ENCODE assay signal across 16 mouse cellular contexts in genomic region chr12:108256734-108257133, GRCm38 (mm10). TPM values are rescaled to one million over a fixed set of nuclear protein-coding genes. Genes with fewer than 3 reads are reported as not detected.
A peak's percentile ranks its signal among the peaks of the same experiment; 100 is the strongest.
DNase-seq lines count a peak whose midpoint lies in the region; ATAC-seq and TF ChIP-seq lines count a peak whose summit lies in the region.
"Had no signal": no experiment of that assay in that cellular context is flagged by ENCODE, and none has a peak within 500 bp of the region (broad histone marks: within the 10 kb centered on the region; RNA-seq: fewer than 3 reads in every experiment).

No protein-coding gene starts in this region.

- TF ChIP-seq CTCF in liver, adult 2 months (IDR thresholded peaks at IDR 0.05; ENCODE audit: low read depth, low read length), result peak; percentile 31; the same call in 1 of the 2 replicates

- no peak overlapping the region for H3K9ac ChIP-seq in hindbrain, embryonic 14.5 days
- H3K9ac ChIP-seq in liver, adult 2 months (ENCODE audit: low read depth, low read length), result no peak overlapping the region
- H3K9ac ChIP-seq in liver, embryonic 11.5 days (ENCODE audit: low read depth, low read length), result no peak overlapping the region
- H3K9ac ChIP-seq in liver, embryonic 13.5 days, result no peak overlapping the region

- H3K4me3 ChIP-seq in hindbrain, embryonic 10.5 days, result no peak overlapping the region
- H3K4me3 ChIP-seq in hindbrain, embryonic 14.5 days (replicated peaks; ENCODE audit: low read length), result no peak overlapping the region
- no peak overlapping the region for H3K4me3 ChIP-seq in liver, adult 2 months (ENCODE audit: insufficient read depth, low read depth, low read length)
- no peak overlapping the region for H3K4me3 ChIP-seq in liver, embryonic 11.5 days (ENCODE audit: low read depth, low read length)
- no peak overlapping the region for H3K4me3 ChIP-seq in liver, embryonic 13.5 days (replicated peaks)
- H3K4me3 ChIP-seq: embryonic facial prominence, embryonic 10.5 days had no signal

- peaks cover 96% of the 10 kb centered on the region for H3K4me1 ChIP-seq in hindbrain, embryonic 10.5 days (replicated peaks)
- peaks cover 69% of the 10 kb centered on the region for H3K4me1 ChIP-seq in hindbrain, embryonic 14.5 days (replicated peaks; ENCODE audit: control insufficient read depth, insufficient read depth, low read length)
- peaks cover 27% of the 10 kb centered on the region for H3K4me1 ChIP-seq in liver, adult 2 months (ENCODE audit: control insufficient read depth, insufficient read depth, low read length)
- H3K4me1 ChIP-seq in liver, embryonic 11.5 days (replicated peaks; ENCODE audit: control insufficient read depth, insufficient read depth, low read length), result peaks cover 33% of the 10 kb centered on the region
- peaks cover 47% of the 10 kb centered on the region for H3K4me1 ChIP-seq in liver, embryonic 13.5 days (replicated peaks)

- H3K36me3 ChIP-seq in hindbrain, embryonic 10.5 days, result no peaks in the 10 kb centered on the region
- H3K36me3 ChIP-seq in hindbrain, embryonic 14.5 days (replicated peaks; ENCODE audit: control insufficient read depth, insufficient read depth), result no peaks in the 10 kb centered on the region
- H3K36me3 ChIP-seq in liver, adult 2 months (ENCODE audit: control insufficient read depth, insufficient read depth, low read length), result no peaks in the 10 kb centered on the region
- no peaks in the 10 kb centered on the region for H3K36me3 ChIP-seq in liver, embryonic 11.5 days (ENCODE audit: control insufficient read depth, insufficient read depth, low read length)
- H3K36me3 ChIP-seq in liver, embryonic 13.5 days, result no peaks in the 10 kb centered on the region
- H3K36me3 ChIP-seq: embryonic facial prominence, embryonic 10.5 days had no signal

- no peak for DNase-seq in hindbrain, embryonic 10.5 days (ENCODE audit: low spot score)
- no peak for DNase-seq in hindbrain, embryonic 14.5 days (ENCODE audit: low spot score)
- peak; percentile 92 for DNase-seq in liver, adult 2 months (ENCODE audit: extremely low read depth, low read depth, low spot score)
- no peak for DNase-seq in liver, embryonic 11.5 days (ENCODE audit: low spot score)
- DNase-seq in Muller cell, postnatal 12 days (ENCODE audit: inconsistent ontology term), result peak; percentile 40
- no peak for DNase-seq in liver, embryonic 13.5 days
- no peak for DNase-seq in layer of hippocampus, postnatal 14 days (ENCODE audit: low spot score in 2 of 2)
- DNase-seq: adrenal gland, postnatal 36 days; cerebellum, postnatal 25 days; gastrocnemius, postnatal 25 days; layer of hippocampus, postnatal 36 days; right cerebral cortex, adult 18-20 months had no signal

- H3K79me2 ChIP-seq in liver, adult 2 months (ENCODE audit: control insufficient read depth, insufficient read depth, low read length), result peaks cover 56% of the 10 kb centered on the region

- H3K9me3 ChIP-seq in hindbrain, embryonic 10.5 days, result no peaks in the 10 kb centered on the region
- H3K9me3 ChIP-seq in hindbrain, embryonic 14.5 days (ENCODE audit: control insufficient read depth, low read length), result no peaks in the 10 kb centered on the region
- H3K9me3 ChIP-seq in liver, embryonic 11.5 days (ENCODE audit: control insufficient read depth, low read length), result no peaks in the 10 kb centered on the region
- no peaks in the 10 kb centered on the region for H3K9me3 ChIP-seq in liver, embryonic 13.5 days (replicated peaks)
- H3K9me3 ChIP-seq: embryonic facial prominence, embryonic 10.5 days had no signal

- 64% methylated on average over 10 of the region's 10 CpGs for WGBS in hindbrain, embryonic 10.5 days
- WGBS in hindbrain, embryonic 14.5 days, result 37% methylated on average over 10 of the region's 10 CpGs
- 37% methylated on average over 10 of the region's 10 CpGs for WGBS in liver, adult 2 months
- WGBS in liver, embryonic 11.5 days, result 73% methylated on average over 10 of the region's 10 CpGs
- WGBS in liver, embryonic 13.5 days (ENCODE audit: insufficient replicate concordance), result 70% methylated on average over 10 of the region's 10 CpGs

- no peaks in the 10 kb centered on the region for H3K27me3 ChIP-seq in hindbrain, embryonic 10.5 days (ENCODE audit: insufficient read depth, poor library complexity, severe bottlenecking)
- no peaks in the 10 kb centered on the region for H3K27me3 ChIP-seq in hindbrain, embryonic 14.5 days (ENCODE audit: control insufficient read depth, insufficient read depth, low read length)
- H3K27me3 ChIP-seq in liver, adult 2 months (ENCODE audit: control insufficient read depth, insufficient read depth, low read length), result no peaks in the 10 kb centered on the region
- no peaks in the 10 kb centered on the region for H3K27me3 ChIP-seq in liver, embryonic 11.5 days (replicated peaks; ENCODE audit: control insufficient read depth, insufficient read depth, low read length)
- no peaks in the 10 kb centered on the region for H3K27me3 ChIP-seq in liver, embryonic 13.5 days

- H3K27ac ChIP-seq in hindbrain, embryonic 10.5 days, result peak overlapping the region; percentile 86
- H3K27ac ChIP-seq in hindbrain, embryonic 14.5 days, result no peak overlapping the region
- peak overlapping the region; percentile 52 for H3K27ac ChIP-seq in liver, adult 2 months (replicated peaks; ENCODE audit: insufficient read depth, low read depth, low read length)
- H3K27ac ChIP-seq in liver, embryonic 11.5 days (ENCODE audit: low read depth, low read length), result no peak overlapping the region
- no peak overlapping the region for H3K27ac ChIP-seq in liver, embryonic 13.5 days

- no peak overlapping the region for H3K4me2 ChIP-seq in hindbrain, embryonic 14.5 days (replicated peaks)
- H3K4me2 ChIP-seq in liver, embryonic 11.5 days, result no peak overlapping the region
- H3K4me2 ChIP-seq in liver, embryonic 13.5 days, result no peak overlapping the region

- ATAC-seq in hindbrain, embryonic 14.5 days (ENCODE audit: low FRiP score), result no peak
- ATAC-seq in liver, embryonic 11.5 days (replicated peaks; ENCODE audit: low FRiP score), result no peak
- ATAC-seq in liver, embryonic 13.5 days (ENCODE audit: low read depth), result 0 out of 2 replicates have a peak, but pooled peaks have one; percentile 13

- no peak for TF ChIP-seq POLR2A in liver, adult 2 months (IDR thresholded peaks at IDR 0.05; ENCODE audit: extremely low read depth, insufficient read depth, low read length)

RNA-seq across cellular contexts. Expression of gene Ccdc85c, which starts 18.5 kb away (rescaled TPM):
- polyA plus RNA-seq in hindbrain, embryonic 10.5 days (2016; fragmentation: Nextera tagmentation; extraction: Ambion mirVana), result 14.3 and 16.0 TPM in 2 replicates
- 13.9 and 16.5 TPM in 2 replicates for polyA plus RNA-seq in hindbrain, embryonic 14.5 days (2014; fragmentation: Nextera tagmentation; extraction: Ambion mirVana)
- 4.1 and 7.1 TPM in 2 replicates for total RNA-seq in liver, adult 2 months (2014; rRNA removed)
- 15.2 and 18.6 TPM in 2 replicates for polyA plus RNA-seq in liver, adult 2 months (2012; rRNA removed)
- polyA plus RNA-seq in liver, embryonic 11.5 days (2014; fragmentation: Nextera tagmentation; extraction: Ambion mirVana), result 5.9 and 7.4 TPM in 2 replicates
- polyA plus RNA-seq in liver, embryonic 13.5 days (2015; fragmentation: Nextera tagmentation; extraction: Ambion mirVana), result 2.3 and 2.6 TPM in 2 replicates
- 10 to 100 TPM; 55.9 to 57.4 TPM for total RNA-seq in layer of hippocampus, postnatal 14 days (2021)

RNA-seq across cellular contexts. Expression of gene Hhipl1, which starts 49.3 kb away (rescaled TPM):
- polyA plus RNA-seq in hindbrain, embryonic 10.5 days (2016; fragmentation: Nextera tagmentation; extraction: Ambion mirVana), result 3.0 and 3.2 TPM in 2 replicates
- polyA plus RNA-seq in hindbrain, embryonic 14.5 days (2014; fragmentation: Nextera tagmentation; extraction: Ambion mirVana), result 1.8 and 1.9 TPM in 2 replicates
- 0.20 and 0.55 TPM in 2 replicates for total RNA-seq in liver, adult 2 months (2014; rRNA removed)
- polyA plus RNA-seq in liver, adult 2 months (2012; rRNA removed), result 0.37 and 0.50 TPM in 2 replicates
- 0.14 TPM in 1 of 2 replicates, not detected in the other for polyA plus RNA-seq in liver, embryonic 11.5 days (2014; fragmentation: Nextera tagmentation; extraction: Ambion mirVana)
- not detected in 2 replicates for polyA plus RNA-seq in liver, embryonic 13.5 days (2015; fragmentation: Nextera tagmentation; extraction: Ambion mirVana)
- 1 to 10 TPM; 4.1 to 5.2 TPM for total RNA-seq in layer of hippocampus, postnatal 14 days (2021)
- total RNA-seq: hematopoietic stem cell, adult 5-6 weeks; megakaryocyte, adult 5-6 weeks; MEL had no signal

Comparison
In these comparisons a context has a peak if more than half of its experiments do, and no peak if none do; other contexts are left out.
1. DNase-seq: peak in liver, adult 2 months (single experiment) and Muller cell, postnatal 12 days (single experiment); none in hindbrain, embryonic 10.5 days (single experiment), hindbrain, embryonic 14.5 days (single experiment), liver, embryonic 11.5 days (single experiment), liver, embryonic 13.5 days (single experiment) and layer of hippocampus, postnatal 14 days (0 of 2).
2. H3K27ac ChIP-seq: peak in hindbrain, embryonic 10.5 days (single experiment) and liver, adult 2 months (single experiment); none in hindbrain, embryonic 14.5 days (single experiment), liver, embryonic 11.5 days (single experiment) and liver, embryonic 13.5 days (single experiment).